Mouse (Mus musculus): ENCODE measurements around the gene Smg9. TPM values are rescaled to one million over a fixed set of nuclear protein-coding genes. Genes with fewer than 3 reads are reported as not detected.
"Not testable (repeated sequence)": the region's sequence is repeated elsewhere in the genome, so short reads cannot be mapped to it uniquely, and the experiment has no call there.

Smg9 gene
- total RNA-seq, 2 experiments from 2014 or later, result 9.4 to 10.2 TPM

- TF ChIP-seq CTCF (IDR thresholded peaks at IDR 0.05), result no peak
- intact Hi-C loops (cut with DNase I), result no loop called here
- no peak for DNase-seq
- Histone ChIP-seq H3K27ac (peak overlapping the region; percentile 97), H3K4me3 (peak overlapping the region; percentile 76)
These were observed 648 bp downstream of the Smg9 start for GRCm38 (mm10) chr7:24400082-24400452.

- H3K4me3 ChIP-seq, result peak overlapping the region; percentile 76
- DNase-seq; intact Hi-C loops (cut with DNase I): not testable (repeated sequence)
- peak overlapping the region; percentile 97 for H3K27ac ChIP-seq
These were observed 1.1 kb downstream of the Smg9 start for GRCm38 (mm10) chr7:24400489-24400888.

- no peak overlapping the region for H3K4me3 ChIP-seq
- TF ChIP-seq CTCF (IDR thresholded peaks at IDR 0.05), result peak; percentile 50
- H3K27ac ChIP-seq, result no peak overlapping the region
- intact Hi-C loops (cut with DNase I), result no loop called here
- no peak for DNase-seq
These were observed 3.4 kb downstream of the Smg9 start for GRCm38 (mm10) chr7:24402851-24403250.

DNA sequence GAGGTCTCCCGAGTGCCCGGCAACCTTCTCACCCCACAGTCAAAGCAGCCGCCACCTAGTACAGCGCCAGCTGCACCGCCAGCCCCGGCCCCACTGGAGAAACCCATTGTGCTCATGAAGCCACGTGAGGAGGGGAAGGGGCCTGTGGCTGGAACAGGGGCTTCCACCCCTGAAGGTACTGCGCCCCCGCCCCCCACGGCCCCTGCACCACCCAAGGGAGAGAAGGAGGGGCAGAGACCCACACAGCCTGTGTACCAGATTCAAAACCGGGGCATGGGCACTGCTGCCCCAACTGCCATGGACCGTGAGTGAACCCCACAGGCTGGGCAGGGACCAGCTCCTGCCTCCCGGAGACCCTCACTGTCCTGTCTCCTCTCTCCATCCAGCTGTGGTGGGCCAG, 6.2 kb downstream of the Smg9 start:
- no peak for TF ChIP-seq CTCF (IDR thresholded peaks at IDR 0.05)
- no peak overlapping the region for H3K27ac ChIP-seq
- intact Hi-C loops (cut with DNase I), result loop anchor here (2.0 kb wide), 1 partner anchor 41 kb away; no protein-coding TSS in a partner anchor
- DNase-seq, result no peak
- H3K4me3 ChIP-seq, result no peak overlapping the region

DNA sequence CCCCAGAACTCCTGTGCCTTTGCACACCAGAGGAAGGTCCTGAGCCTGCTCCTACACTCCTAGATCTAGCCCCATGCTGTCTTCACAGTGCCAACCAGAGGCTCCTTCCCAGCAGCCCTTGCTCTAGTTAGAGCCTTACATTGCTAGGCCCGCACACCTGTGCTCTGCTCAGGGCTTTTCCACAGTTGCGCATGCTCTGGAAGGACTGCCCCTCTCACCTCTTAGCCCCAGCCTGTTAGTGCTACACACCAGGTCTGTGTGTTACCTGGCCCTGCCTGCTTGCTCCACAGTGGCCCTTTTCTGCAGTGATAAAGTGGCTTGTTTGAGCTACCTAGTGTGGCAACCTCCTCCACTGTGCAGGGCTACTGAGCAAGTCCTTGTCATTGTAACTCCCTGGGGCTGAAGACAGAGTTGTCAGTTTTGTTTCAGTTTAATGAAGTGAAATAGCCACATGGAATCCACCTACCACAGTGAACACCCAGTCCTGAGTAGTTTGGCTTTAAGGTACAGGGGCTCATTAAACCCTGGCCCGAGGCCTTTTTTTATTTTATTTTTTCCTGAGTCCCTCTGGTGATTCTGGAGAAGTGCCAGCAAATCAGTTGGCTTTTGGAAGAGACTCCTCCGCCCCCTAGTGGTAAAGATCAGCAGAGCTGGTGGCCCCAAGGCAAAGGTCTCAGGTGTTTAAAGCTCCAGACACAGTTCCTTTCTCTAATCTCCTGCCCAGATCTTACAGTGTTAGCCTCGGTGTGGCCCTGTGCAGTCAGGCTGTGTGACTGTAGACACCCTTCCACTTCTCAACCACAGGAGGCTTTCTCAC, 7.3 kb downstream of the Smg9 start:
- intact Hi-C loops (cut with DNase I), result loop anchor here (2.0 kb wide), 1 partner anchor 42 kb away; no protein-coding TSS in a partner anchor
- Histone ChIP-seq H3K27ac (peak overlapping the region; percentile 6; the same call in 1 of the 2 replicates), H3K4me3 (no peak overlapping the region)
- DNase-seq, result peak; percentile 68
- peak; percentile 88 for TF ChIP-seq CTCF (IDR thresholded peaks at IDR 0.05)

DNA sequence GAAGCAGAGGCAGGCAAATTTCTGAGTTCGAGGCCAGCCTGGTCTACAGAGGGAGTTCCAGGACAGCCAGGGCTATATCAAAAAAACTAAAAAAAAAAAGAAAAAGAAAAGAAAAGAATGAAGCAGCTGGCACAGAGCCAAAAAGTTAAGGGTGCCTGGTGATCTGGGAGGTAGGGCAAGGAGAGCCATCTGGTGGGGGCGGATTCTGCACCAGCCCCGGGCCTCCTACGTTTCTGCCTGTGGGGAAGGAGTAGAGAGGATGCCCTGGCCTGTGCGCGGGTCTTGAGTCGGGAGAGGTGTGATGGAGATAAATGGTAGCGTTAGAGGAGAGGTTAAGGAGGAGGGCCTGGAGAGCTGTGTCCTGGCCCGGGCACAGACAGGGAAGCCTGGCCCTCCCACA, 8.8 kb downstream of the Smg9 start:
- no peak for DNase-seq
- intact Hi-C loops (cut with DNase I), result no loop called here

DNA sequence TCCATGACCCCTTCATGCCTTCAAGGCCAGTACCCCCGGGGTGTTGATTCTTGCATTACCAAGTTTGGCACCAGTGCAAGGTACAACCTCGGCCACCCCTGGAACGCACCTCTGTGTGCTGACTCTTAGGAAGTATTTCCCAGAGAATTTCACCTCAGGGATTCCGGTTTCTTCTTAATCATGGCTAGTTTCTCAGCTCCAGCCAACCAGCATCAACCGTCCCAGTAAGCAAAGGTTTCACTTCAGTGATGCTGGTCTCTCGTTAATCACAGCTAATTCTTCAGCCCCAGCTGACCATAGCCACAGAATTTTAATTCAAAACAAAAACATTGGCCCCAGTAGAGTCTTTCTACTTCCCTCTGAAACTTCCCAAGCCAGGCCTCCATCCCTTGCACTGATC, 10.7 kb downstream of the Smg9 start:
- no peak for TF ChIP-seq CTCF (IDR thresholded peaks at IDR 0.05)
- H3K4me3 ChIP-seq, result no peak overlapping the region
- no peak overlapping the region for H3K27ac ChIP-seq
- no peak for DNase-seq
- intact Hi-C loops (cut with DNase I), result no loop called here

More for the DNA sequence above, 8.8 kb downstream of the Smg9 start:
- no peak overlapping the region for H3K27ac ChIP-seq
- H3K4me3 ChIP-seq, result no peak overlapping the region
- no peak for TF ChIP-seq CTCF (IDR thresholded peaks at IDR 0.05)

GRCm38 (mm10) chr7:24410831-24411230, 11.4 kb downstream of the Smg9 start:
- Histone ChIP-seq H3K4me3 (no peak overlapping the region), H3K27ac (no peak overlapping the region)
- TF ChIP-seq CTCF (IDR thresholded peaks at IDR 0.05), result no peak
- intact Hi-C loops (cut with DNase I), result no loop called here
- no peak for DNase-seq

GRCm38 (mm10) chr7:24413630-24414029, 14.2 kb downstream of the Smg9 start:
- no peak overlapping the region for H3K27ac ChIP-seq
- TF ChIP-seq CTCF (IDR thresholded peaks at IDR 0.05), result no peak
- no peak for DNase-seq
- no peak overlapping the region for H3K4me3 ChIP-seq
- intact Hi-C loops (cut with DNase I), result no loop called here

DNA sequence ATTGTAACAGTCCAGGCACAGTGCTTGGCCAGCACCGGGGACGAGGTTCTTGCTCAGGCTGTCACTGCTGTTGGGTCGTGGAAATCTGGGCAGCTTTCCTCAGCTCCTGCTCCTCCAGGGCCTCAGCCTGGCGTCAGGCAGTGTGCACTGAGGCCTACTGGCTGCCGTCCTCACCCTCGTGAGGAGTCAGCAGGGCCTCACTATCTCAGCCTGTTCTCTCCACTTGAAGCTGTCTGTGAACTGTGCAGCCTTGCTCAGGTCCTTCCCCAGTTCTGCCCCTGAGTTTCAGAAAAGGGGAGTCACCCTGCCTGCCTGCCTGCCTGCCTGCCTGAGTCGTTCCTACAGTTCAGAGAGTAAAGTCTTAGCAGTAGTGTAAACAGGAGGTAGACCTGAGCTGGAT, 15.8 kb downstream of the Smg9 start:
- Histone ChIP-seq H3K4me3 (no peak overlapping the region), H3K27ac (no peak overlapping the region)
- DNase-seq, result no peak
- no peak for TF ChIP-seq CTCF (IDR thresholded peaks at IDR 0.05)
- intact Hi-C loops (cut with DNase I), result no loop called here

DNA sequence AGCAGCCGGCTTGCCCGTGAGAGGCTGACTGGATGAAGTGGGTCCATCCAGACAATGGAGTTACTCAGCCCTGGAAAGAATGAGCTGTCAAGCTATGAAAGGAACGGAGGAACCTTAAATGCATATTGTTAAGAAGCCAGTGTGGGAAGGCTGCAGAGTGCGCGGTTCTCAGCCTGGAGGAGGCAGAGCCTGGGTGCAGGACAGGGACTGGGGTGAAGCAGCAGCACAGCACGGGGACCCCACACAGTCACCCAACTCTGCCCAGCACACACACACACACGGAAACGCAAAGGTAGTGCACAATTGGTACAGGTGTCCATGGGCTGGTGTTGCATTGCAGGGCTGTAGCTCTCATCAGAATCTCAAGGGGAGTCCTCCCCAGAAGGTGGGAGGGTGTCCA, 20.2 kb downstream of the Smg9 start:
- no peak overlapping the region for H3K27ac ChIP-seq
- intact Hi-C loops (cut with DNase I), result no loop called here
- no peak for DNase-seq
- no peak for TF ChIP-seq CTCF (IDR thresholded peaks at IDR 0.05)
- no peak overlapping the region for H3K4me3 ChIP-seq

DNA sequence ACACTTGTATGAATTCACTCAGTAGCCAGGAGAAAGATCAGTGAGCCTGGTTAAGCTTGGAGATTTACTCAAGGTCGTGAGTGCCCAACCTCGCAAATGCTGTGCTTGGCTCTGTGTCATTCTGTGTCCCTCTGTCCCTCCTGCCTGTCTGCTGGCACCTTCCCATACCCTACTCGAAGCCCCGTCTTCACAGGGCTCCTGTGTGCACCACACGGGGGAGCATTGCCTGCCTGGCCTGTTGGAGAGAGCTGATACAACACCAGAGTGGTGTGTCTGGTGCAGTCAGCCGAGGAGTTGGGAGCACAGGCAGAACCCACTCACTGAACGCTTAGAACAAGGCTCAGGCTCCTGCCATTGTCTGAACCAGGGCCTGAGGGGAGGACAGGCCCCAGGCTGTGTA, 22.2 kb downstream of the Smg9 start:
- Histone ChIP-seq H3K27ac (no peak overlapping the region), H3K4me3 (no peak overlapping the region)
- no peak for DNase-seq
- intact Hi-C loops (cut with DNase I), result no loop called here
- no peak for TF ChIP-seq CTCF (IDR thresholded peaks at IDR 0.05)

- DNase-seq, result no peak
- intact Hi-C loops (cut with DNase I), result no loop called here
- Histone ChIP-seq H3K4me3 (no peak overlapping the region), H3K27ac (no peak overlapping the region)
- no peak for TF ChIP-seq CTCF (IDR thresholded peaks at IDR 0.05)
These were observed 22.8 kb downstream of the Smg9 start for GRCm38 (mm10) chr7:24422251-24422650.

Measured in gastrocnemius, adult 2 months (tissue).